Mouse (Mus musculus) neural tube, embryonic 15.5 days (tissue): ENCODE results near the gene Trim45. TPM values are rescaled to one million over a fixed set of nuclear protein-coding genes. Genes with fewer than 3 reads are reported as not detected.

Experiments
- ATAC-seq: fragments of 200-750 bp; cut with Nextera tagmentation; 2 replicates; pipeline ENCODE4 v1.8.0; 2017; ENCODE audit warnings: mild to moderate bottlenecking, moderate TSS enrichment, moderate library complexity; ENCODE audit not compliant: low FRiP score
- H3K27ac ChIP-seq: fragments of 300-500 bp; sonication (generic); replicated peaks from 2 replicates; pipeline ENCODE4 v1.5.1; 2015; ENCODE audit warnings: mild to moderate bottlenecking, inconsistent platforms
- H3K27me3 ChIP-seq: fragments of 300-500 bp; sonication (generic); replicated peaks from 2 replicates; pipeline ENCODE4 v1.6.1; 2015; ENCODE audit warnings: inconsistent platforms
- H3K36me3 ChIP-seq: fragments of 300-500 bp; sonication (generic); 2 replicates; pipeline ENCODE4 v1.6.1; 2015; ENCODE audit warnings: inconsistent platforms
- H3K4me1 ChIP-seq: fragments of 300-500 bp; sonication (generic); 2 replicates; pipeline ENCODE4 v1.6.1; 2015; ENCODE audit warnings: inconsistent platforms
- H3K4me2 ChIP-seq: fragments of 300-500 bp; sonication (generic); 2 replicates; pipeline ENCODE4 v1.6.1; 2015; ENCODE audit warnings: inconsistent platforms, mild to moderate bottlenecking, moderate library complexity
- H3K4me3 ChIP-seq: fragments of 300-500 bp; sonication (generic); replicated peaks from 2 replicates; pipeline ENCODE4 v1.5.1; 2015; ENCODE audit warnings: mild to moderate bottlenecking, inconsistent platforms
- H3K9ac ChIP-seq: fragments of 300-500 bp; sonication (generic); replicated peaks from 2 replicates; pipeline ENCODE4 v1.6.1; 2015; ENCODE audit warnings: mild to moderate bottlenecking, inconsistent platforms
- H3K9me3 ChIP-seq: fragments of 300-500 bp; sonication (generic); replicated peaks from 2 replicates; pipeline ENCODE4 v1.6.1; 2016; ENCODE audit warnings: inconsistent platforms
- WGBS: fragments of 180-500 bp; shearing (Covaris S2); methylation state at CpG from one replicate; pipeline ENCODE4 v1.1.7; 2015; ENCODE audit warnings: mixed read lengths; 5-methylcytosine and 5-hydroxymethylcytosine counted together
- polyA plus RNA-seq: library from polyadenylated mRNA; unstranded; fragments of >200 nt; fragmentation: Nextera tagmentation; extraction: Ambion mirVana; gene quantifications from 2 replicates; pipeline ENCODE4 v1.2.1, GENCODE M21; 2015

Gene Trim45
- polyA plus RNA-seq, 1 experiment from 2014 or later: 6.8 TPM

DNA sequence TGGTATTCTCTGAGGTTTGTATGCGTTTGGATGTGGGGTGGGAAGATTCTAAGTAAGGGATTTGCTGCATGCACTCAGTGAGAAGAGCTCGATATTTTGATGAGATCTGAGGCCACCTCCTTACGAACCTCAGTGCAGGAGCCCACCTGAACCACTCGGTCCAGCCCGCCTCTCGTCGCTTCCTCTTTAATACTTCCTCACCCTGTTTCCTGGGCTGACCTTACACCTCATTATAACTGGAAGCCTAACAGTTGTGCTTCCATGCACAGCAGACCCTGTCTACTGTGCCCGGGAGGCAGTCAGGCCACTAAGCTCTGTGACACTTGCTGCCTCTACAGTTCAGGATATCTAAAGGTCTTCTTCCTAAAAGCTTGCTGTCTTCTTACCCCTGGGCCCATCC, 57.3 kb downstream of the Trim45 start:
- H3K27ac ChIP-seq: no peak overlapping the region
- no peak overlapping the region for H3K9ac ChIP-seq
- H3K4me1 ChIP-seq: peaks cover 13% of the 10 kb centered on the region; the same call in 1 of the 2 replicates
- 85% methylated on average over 8 of the region's 8 CpGs for WGBS
- no peak for ATAC-seq
- no peaks in the 10 kb centered on the region for H3K9me3 ChIP-seq
- H3K4me3 ChIP-seq: no peak overlapping the region
- H3K27me3 ChIP-seq: no peaks in the 10 kb centered on the region
- H3K36me3 ChIP-seq: no peaks in the 10 kb centered on the region
- H3K4me2 ChIP-seq: no peak overlapping the region

Other genes with a start within 250 kb of the Trim45 start
- 42.4 and 48.2 TPM in 2 replicates for gene Man1a2, start 236.7 kb upstream of the Trim45 start, polyA plus RNA-seq
- gene Vtcn1, start 96.7 kb upstream of the Trim45 start, polyA plus RNA-seq: 0.11 TPM in 1 of 2 replicates, not detected in the other
- 3.0 and 6.7 TPM in 2 replicates for gene Ttf2, start 47.5 kb downstream of the Trim45 start, polyA plus RNA-seq
- 0.19 TPM in 1 of 2 replicates, not detected in the other for gene Cd101, start 107.4 kb downstream of the Trim45 start, polyA plus RNA-seq
- 3.0 TPM in 2 replicates for gene Ptgfrn, start 188.1 kb downstream of the Trim45 start, polyA plus RNA-seq